Mouse (Mus musculus): Measurements from ENCODE around the gene Abhd5. TPM values are rescaled to one million over a fixed set of nuclear protein-coding genes. Genes with fewer than 3 reads are reported as not detected.

Abhd5 gene
- total and polyA plus RNA-seq, 2 experiments from 2014 or later, result 28.6 to 53.3 TPM

- TF ChIP-seq EP300 (IDR thresholded peaks at IDR 0.05; ENCODE audit: low read depth) (no peak), CTCF (IDR thresholded peaks at IDR 0.05; ENCODE audit: low read depth) (no peak)
- Histone ChIP-seq H3K4me2 (ENCODE audit: low read depth, low read length) (no peak overlapping the region), H3K36me3 (replicated peaks; ENCODE audit: control insufficient read depth, insufficient read depth, low read length) (no peaks in the 10 kb centered on the region), H3K4me3 (ENCODE audit: low read depth, low read length) (no peak overlapping the region), H3K27ac (ENCODE audit: low read depth) (no peak overlapping the region), H3K27me3 (ENCODE audit: control insufficient read depth, insufficient read depth, low read length) (0 out of 2 replicates have a peak, but pooled peaks cover 3% of the 10 kb centered on the region), H3K4me1 (ENCODE audit: control insufficient read depth, insufficient read depth) (no peaks in the 10 kb centered on the region), H3K9me3 (replicated peaks; ENCODE audit: control insufficient read depth, low read length) (no peaks in the 10 kb centered on the region), H3K9ac (replicated peaks; ENCODE audit: low read depth, low read length) (no peak overlapping the region)
- 86% methylated on average over 11 of the region's 11 CpGs for WGBS
- no peak for DNase-seq (ENCODE audit: low spot score)
- ATAC-seq (ENCODE audit: insufficient read depth, low read depth), result no peak
These were observed 35.9 kb upstream of the Abhd5 start for GRCm38 (mm10) chr9:122315501-122315900.

GRCm38 (mm10) chr9:122316562-122316961, 34.8 kb upstream of the Abhd5 start:
- no peak overlapping the region for H3K4me3 ChIP-seq (ENCODE audit: low read depth, low read length)
- no peak overlapping the region for H3K4me2 ChIP-seq (ENCODE audit: low read depth, low read length)
- WGBS, result 63% methylated on average over 7 of the region's 7 CpGs
- no peaks in the 10 kb centered on the region for H3K9me3 ChIP-seq (replicated peaks; ENCODE audit: control insufficient read depth, low read length)
- no peak for TF ChIP-seq CTCF (IDR thresholded peaks at IDR 0.05; ENCODE audit: low read depth)
- TF ChIP-seq EP300 (IDR thresholded peaks at IDR 0.05; ENCODE audit: low read depth), result no peak
- no peak overlapping the region for H3K9ac ChIP-seq (replicated peaks; ENCODE audit: low read depth, low read length)
- H3K36me3 ChIP-seq (replicated peaks; ENCODE audit: control insufficient read depth, insufficient read depth, low read length), result no peaks in the 10 kb centered on the region
- H3K27ac ChIP-seq (ENCODE audit: low read depth), result no peak overlapping the region
- ATAC-seq (ENCODE audit: insufficient read depth, low read depth), result no peak
- 0 out of 2 replicates have a peak, but pooled peaks cover 3% of the 10 kb centered on the region for H3K27me3 ChIP-seq (ENCODE audit: control insufficient read depth, insufficient read depth, low read length)
- H3K4me1 ChIP-seq (ENCODE audit: control insufficient read depth, insufficient read depth), result no peaks in the 10 kb centered on the region
- DNase-seq (ENCODE audit: low spot score), result no peak

GRCm38 (mm10) chr9:122320626-122321025, 30.8 kb upstream of the Abhd5 start:
- Histone ChIP-seq H3K4me3 (ENCODE audit: low read depth, low read length) (no peak overlapping the region), H3K27ac (ENCODE audit: low read depth) (no peak overlapping the region), H3K9ac (replicated peaks; ENCODE audit: low read depth, low read length) (no peak overlapping the region), H3K4me1 (ENCODE audit: control insufficient read depth, insufficient read depth) (no peaks in the 10 kb centered on the region), H3K9me3 (replicated peaks; ENCODE audit: control insufficient read depth, low read length) (no peaks in the 10 kb centered on the region), H3K4me2 (ENCODE audit: low read depth, low read length) (no peak overlapping the region), H3K36me3 (replicated peaks; ENCODE audit: control insufficient read depth, insufficient read depth, low read length) (no peaks in the 10 kb centered on the region), H3K27me3 (ENCODE audit: control insufficient read depth, insufficient read depth, low read length) (0 out of 2 replicates have a peak, but pooled peaks cover 3% of the 10 kb centered on the region)
- ATAC-seq (ENCODE audit: insufficient read depth, low read depth) (no peak), DNase-seq (ENCODE audit: low spot score) (no peak)
- TF ChIP-seq EP300 (IDR thresholded peaks at IDR 0.05; ENCODE audit: low read depth) (no peak), CTCF (IDR thresholded peaks at IDR 0.05; ENCODE audit: low read depth) (no peak)
- 80% methylated on average over 4 of the region's 4 CpGs for WGBS

- Histone ChIP-seq H3K36me3 (replicated peaks; ENCODE audit: control insufficient read depth, insufficient read depth, low read length) (no peaks in the 10 kb centered on the region), H3K4me3 (ENCODE audit: low read depth, low read length) (no peak overlapping the region), H3K4me1 (ENCODE audit: control insufficient read depth, insufficient read depth) (no peaks in the 10 kb centered on the region), H3K27ac (ENCODE audit: low read depth) (no peak overlapping the region), H3K9me3 (replicated peaks; ENCODE audit: control insufficient read depth, low read length) (no peaks in the 10 kb centered on the region), H3K4me2 (ENCODE audit: low read depth, low read length) (no peak overlapping the region), H3K9ac (replicated peaks; ENCODE audit: low read depth, low read length) (no peak overlapping the region), H3K27me3 (ENCODE audit: control insufficient read depth, insufficient read depth, low read length) (0 out of 2 replicates have a peak, but pooled peaks cover 2% of the 10 kb centered on the region)
- ATAC-seq (ENCODE audit: insufficient read depth, low read depth), result no peak
- no peak for DNase-seq (ENCODE audit: low spot score)
- TF ChIP-seq CTCF (IDR thresholded peaks at IDR 0.05; ENCODE audit: low read depth) (no peak), EP300 (IDR thresholded peaks at IDR 0.05; ENCODE audit: low read depth) (no peak)
- 63% methylated on average over 3 of the region's 3 CpGs for WGBS
These were observed 29.1 kb upstream of the Abhd5 start for GRCm38 (mm10) chr9:122322356-122322755.

GRCm38 (mm10) chr9:122325996-122326395, 25.4 kb upstream of the Abhd5 start:
- Histone ChIP-seq H3K4me1 (ENCODE audit: control insufficient read depth, insufficient read depth) (no peaks in the 10 kb centered on the region), H3K9me3 (replicated peaks; ENCODE audit: control insufficient read depth, low read length) (no peaks in the 10 kb centered on the region), H3K36me3 (replicated peaks; ENCODE audit: control insufficient read depth, insufficient read depth, low read length) (no peaks in the 10 kb centered on the region), H3K4me2 (ENCODE audit: low read depth, low read length) (no peak overlapping the region), H3K27ac (ENCODE audit: low read depth) (no peak overlapping the region), H3K4me3 (ENCODE audit: low read depth, low read length) (no peak overlapping the region), H3K27me3 (ENCODE audit: control insufficient read depth, insufficient read depth, low read length) (no peaks in the 10 kb centered on the region), H3K9ac (replicated peaks; ENCODE audit: low read depth, low read length) (no peak overlapping the region)
- DNase-seq (ENCODE audit: low spot score), result no peak
- TF ChIP-seq EP300 (IDR thresholded peaks at IDR 0.05; ENCODE audit: low read depth) (no peak), CTCF (IDR thresholded peaks at IDR 0.05; ENCODE audit: low read depth) (no peak)
- ATAC-seq (ENCODE audit: insufficient read depth, low read depth), result no peak
- WGBS, result 85% methylated on average over 1 of the region's 1 CpGs

GRCm38 (mm10) chr9:122328199-122328598, 23.2 kb upstream of the Abhd5 start:
- ATAC-seq (ENCODE audit: insufficient read depth, low read depth), result no peak
- H3K4me1 ChIP-seq (ENCODE audit: control insufficient read depth, insufficient read depth), result no peaks in the 10 kb centered on the region
- no peak overlapping the region for H3K27ac ChIP-seq (ENCODE audit: low read depth)
- H3K27me3 ChIP-seq (ENCODE audit: control insufficient read depth, insufficient read depth, low read length), result no peaks in the 10 kb centered on the region
- no peak overlapping the region for H3K4me3 ChIP-seq (ENCODE audit: low read depth, low read length)
- H3K9me3 ChIP-seq (replicated peaks; ENCODE audit: control insufficient read depth, low read length), result no peaks in the 10 kb centered on the region
- WGBS, result 60% methylated on average over 3 of the region's 3 CpGs
- TF ChIP-seq EP300 (IDR thresholded peaks at IDR 0.05; ENCODE audit: low read depth) (no peak), CTCF (IDR thresholded peaks at IDR 0.05; ENCODE audit: low read depth) (no peak)
- no peak overlapping the region for H3K4me2 ChIP-seq (ENCODE audit: low read depth, low read length)
- H3K36me3 ChIP-seq (replicated peaks; ENCODE audit: control insufficient read depth, insufficient read depth, low read length), result no peaks in the 10 kb centered on the region
- no peak overlapping the region for H3K9ac ChIP-seq (replicated peaks; ENCODE audit: low read depth, low read length)
- DNase-seq (ENCODE audit: low spot score), result no peak

Data from heart, postnatal 0 days (tissue).